Mouse (Mus musculus): ENCODE results near the gene Shisa5.

GRCm38 (mm10) chr9:109022866-109023685, 15.3 kb upstream of the Shisa5 start:
- TF ChIP-seq ZC3H11A (IDR thresholded peaks at IDR 0.05; ENCODE audit: borderline replicate concordance, low read depth, low read length) = no peak
- TF ChIP-seq ZNF384 (IDR thresholded peaks at IDR 0.05; ENCODE audit: low read depth, low read length) = no peak
- TF ChIP-seq MAFK (IDR thresholded peaks at IDR 0.05; ENCODE audit: insufficient read depth, low read depth, low read length) = no peak

Data from ES-E14 (cell line).